Mouse (Mus musculus) heart, postnatal 0 days (tissue): ENCODE data around the gene Slpi.

Experiments used
- CTCF ChIP-seq: IDR thresholded peaks from 2 replicates; pipeline ENCODE4 v1.5.1; 2016; ENCODE audit warnings: antibody characterized with exemption, control low read depth, low read depth
- EP300 ChIP-seq: IDR thresholded peaks from 2 replicates; pipeline ENCODE4 v1.6.1; 2016; ENCODE audit warnings: antibody characterized with exemption, low read depth

DNA sequence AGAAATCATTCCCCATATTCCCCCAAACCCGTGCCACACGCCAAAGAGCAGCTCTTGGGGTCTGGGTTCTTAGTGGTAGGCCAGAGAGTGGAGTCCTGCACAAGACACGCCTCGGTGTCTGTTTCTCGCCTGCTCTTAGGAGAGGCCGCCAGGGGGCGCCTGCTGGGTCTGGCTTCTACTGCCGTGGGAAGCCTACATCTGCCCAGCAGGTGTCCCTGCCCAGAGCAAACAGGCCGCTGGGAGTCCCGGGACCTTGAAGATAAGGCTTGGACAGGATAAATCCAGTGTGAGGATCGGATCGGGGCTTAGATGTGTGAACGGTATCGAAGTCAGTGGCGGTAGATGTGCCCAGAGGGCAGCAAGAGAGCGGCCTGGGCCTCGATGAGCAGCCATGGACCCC is 14.0 kb upstream of the Slpi start, which contains the start of gene Rbpjl:
- TF ChIP-seq EP300 (no peak), CTCF (peak; percentile 82)
